Mouse (Mus musculus) cerebellum, postnatal 14 days (tissue): ENCODE results near the gene Cwc27.

Source experiments
- DNase-seq, 2 experiments: peaks; one replicate each; pipeline ENCODE4 v3.0.0; 2021; ENCODE audit warnings: mixed read lengths in 2 of 2

The Cwc27 gene

DNA sequence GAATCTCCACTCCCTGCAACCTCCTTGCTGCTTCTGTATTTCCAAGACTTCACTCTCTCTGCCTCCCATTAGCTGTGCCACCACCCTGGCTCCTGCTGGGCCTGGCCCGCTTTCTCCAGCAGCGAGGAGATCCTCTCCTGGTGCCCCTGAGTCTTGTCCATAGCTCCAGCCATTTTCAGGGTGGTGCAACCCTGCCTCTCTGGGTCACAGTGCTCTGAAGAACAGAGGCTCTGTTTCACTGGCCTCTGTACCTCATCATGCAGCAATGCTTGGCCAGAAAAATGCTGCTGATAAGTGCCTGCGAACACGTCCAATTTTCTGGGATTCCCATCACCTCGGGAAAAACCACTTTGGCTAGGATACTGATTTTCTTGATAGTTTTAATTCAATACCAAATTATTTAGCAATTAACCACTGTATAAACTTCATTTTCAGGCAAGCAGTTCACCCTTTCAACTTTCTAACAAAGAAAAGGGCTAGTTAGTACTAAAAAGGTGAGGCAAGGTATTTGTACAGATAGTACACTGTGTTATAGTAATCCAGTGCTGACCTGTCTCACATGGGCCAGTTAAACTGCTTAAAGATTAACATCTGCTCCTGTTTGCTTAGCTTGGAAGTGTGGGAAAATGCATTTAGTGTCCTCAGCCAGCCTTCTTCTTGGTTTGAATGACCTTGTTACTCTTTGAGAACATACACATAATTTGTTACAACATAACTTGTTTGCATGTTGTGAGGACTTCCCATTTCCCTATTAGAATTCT lies 176.1 kb downstream of the Cwc27 start:
- no peak for DNase-seq

- DNase-seq: no peak
These were observed 178.0 kb downstream of the Cwc27 start for GRCm38 (mm10) chr13:104638988-104639387.

DNA sequence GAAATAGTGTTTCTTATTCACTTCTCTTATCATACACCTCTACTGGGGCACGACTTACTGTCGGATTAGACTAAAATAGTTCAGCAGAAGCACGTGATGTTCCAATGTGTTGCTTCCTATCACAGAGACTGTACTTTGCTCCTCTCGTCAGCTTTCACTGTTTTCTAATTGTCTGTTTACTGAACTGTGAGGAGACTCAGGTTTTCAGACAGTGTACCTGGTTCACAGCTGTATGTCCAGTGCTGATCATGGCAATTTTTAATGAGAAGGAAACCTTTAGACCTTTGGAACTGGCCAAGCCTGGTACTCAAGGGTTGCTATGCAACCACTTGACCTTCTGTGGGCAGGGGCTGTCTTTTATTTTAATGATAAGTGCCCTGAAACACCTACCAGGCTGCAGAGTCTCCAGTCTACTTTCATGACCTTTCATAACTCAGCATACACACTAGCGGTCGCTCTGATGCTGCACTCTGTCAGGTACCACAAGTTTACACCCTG lies 180.9 kb downstream of the Cwc27 start:
- DNase-seq: no peak

DNA sequence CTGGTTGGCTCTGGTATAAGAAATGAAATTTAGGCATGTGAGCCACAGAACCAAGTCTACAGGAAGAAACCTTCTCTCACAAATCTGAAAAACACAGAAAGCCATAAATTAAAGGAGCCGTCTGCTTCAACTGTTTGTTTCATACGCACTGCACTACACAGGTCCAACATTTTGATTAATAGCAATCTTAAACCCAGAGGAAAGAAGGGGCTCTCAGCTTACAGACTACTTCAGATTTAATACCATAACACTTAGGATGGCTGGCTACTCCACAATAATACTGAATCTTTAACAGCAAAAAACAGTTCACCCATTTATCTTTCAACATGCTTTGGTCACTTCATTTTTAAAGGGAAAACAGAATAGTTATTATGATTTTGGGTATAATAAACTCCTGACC lies 182.2 kb downstream of the Cwc27 start:
- no peak for DNase-seq

- peak in 1 of 2 experiments; percentile 24 for DNase-seq
These were observed 184.3 kb downstream of the Cwc27 start for GRCm38 (mm10) chr13:104632427-104633167.

- DNase-seq: no peak
These were observed 185.2 kb downstream of the Cwc27 start for GRCm38 (mm10) chr13:104631621-104632205.

GRCm38 (mm10) chr13:104630808-104631207 lies 186.1 kb downstream of the Cwc27 start:
- peak; percentile 26 to 31 for DNase-seq

- no peak for DNase-seq
These were observed 187.3 kb downstream of the Cwc27 start for GRCm38 (mm10) chr13:104629621-104630020.

- DNase-seq: no peak
These were observed 188.9 kb downstream of the Cwc27 start for GRCm38 (mm10) chr13:104628019-104628418.

DNA sequence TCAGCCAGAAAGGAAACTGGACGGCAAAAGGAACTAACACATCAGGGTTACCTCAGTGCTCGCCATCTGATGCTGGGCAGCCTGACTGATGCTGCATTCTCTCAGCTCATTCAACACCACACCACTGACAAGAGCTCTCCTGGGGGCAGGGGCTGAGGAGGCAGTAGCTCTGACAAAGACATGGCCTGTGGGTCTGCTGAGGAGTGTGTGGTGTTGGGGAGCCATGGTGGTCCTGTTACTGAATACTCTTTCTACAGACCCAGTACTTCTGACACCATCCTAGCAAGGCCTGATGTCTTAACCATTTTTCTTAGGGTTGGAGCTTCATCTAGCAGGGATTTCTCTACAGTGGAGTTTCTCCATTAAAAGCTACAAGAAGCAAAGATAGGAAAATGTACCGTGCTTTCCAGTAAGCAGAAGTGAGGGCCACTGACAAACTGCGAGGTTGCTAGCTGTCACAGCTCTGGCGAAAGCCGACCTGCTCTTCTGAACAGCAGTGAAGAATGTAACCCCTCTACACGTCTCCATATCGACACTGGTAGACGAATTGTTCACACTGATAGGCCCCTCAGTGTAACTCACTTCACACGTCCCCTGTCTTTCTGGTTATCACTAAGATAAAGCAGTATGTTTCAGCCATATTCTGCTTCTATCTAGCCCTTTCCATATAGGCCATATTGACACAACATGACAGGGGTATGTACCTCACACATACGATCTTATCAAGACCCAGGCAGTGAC lies 189.6 kb downstream of the Cwc27 start:
- no peak for DNase-seq

DNA sequence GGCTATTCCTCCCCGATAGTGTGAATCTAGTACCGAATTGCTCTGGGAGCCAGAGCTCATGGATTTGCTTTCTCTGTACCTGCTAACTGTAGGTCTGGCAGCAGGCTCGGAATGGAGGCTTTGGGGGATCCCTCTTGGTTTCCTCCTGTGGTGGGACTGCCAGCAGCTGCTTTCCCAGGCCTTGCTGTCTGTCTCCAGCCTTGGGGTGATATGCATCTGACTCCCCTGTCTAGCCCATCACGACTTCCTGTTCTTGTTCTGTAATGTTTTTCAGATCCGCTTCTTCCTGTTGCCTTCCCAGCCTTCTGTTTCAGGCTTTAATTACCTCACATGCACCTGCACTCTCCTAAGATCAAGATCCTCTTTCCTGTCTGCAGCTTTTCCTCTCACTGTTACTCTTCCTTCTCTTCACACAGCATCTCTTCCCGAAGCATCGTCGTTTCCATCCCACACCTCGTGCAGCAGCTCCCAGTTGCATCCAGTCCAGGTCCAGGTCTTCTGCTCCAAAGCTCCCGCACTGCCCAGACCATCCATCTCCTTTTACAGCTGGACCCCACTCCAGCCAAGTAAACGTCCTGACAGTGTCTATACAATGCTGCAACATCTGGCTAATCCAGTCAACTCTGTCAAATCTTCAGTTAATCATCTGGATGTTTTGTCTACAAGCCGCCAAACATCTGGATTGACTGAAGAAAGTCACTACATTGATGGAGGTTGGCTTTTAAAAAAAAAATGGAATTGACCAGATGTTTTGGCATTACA lies 193.6 kb downstream of the Cwc27 start:
- no peak for DNase-seq

GRCm38 (mm10) chr13:104622102-104622743 lies 194.7 kb downstream of the Cwc27 start:
- DNase-seq: no peak

GRCm38 (mm10) chr13:104620423-104620822 lies 196.5 kb downstream of the Cwc27 start:
- no peak for DNase-seq

GRCm38 (mm10) chr13:104619503-104620288 lies 197.2 kb downstream of the Cwc27 start:
- no peak for DNase-seq

GRCm38 (mm10) chr13:104617201-104617600 lies 199.7 kb downstream of the Cwc27 start:
- DNase-seq: no peak

- DNase-seq: peak; percentile 21 to 31
These were observed 200.7 kb downstream of the Cwc27 start for GRCm38 (mm10) chr13:104615999-104616810.

DNA sequence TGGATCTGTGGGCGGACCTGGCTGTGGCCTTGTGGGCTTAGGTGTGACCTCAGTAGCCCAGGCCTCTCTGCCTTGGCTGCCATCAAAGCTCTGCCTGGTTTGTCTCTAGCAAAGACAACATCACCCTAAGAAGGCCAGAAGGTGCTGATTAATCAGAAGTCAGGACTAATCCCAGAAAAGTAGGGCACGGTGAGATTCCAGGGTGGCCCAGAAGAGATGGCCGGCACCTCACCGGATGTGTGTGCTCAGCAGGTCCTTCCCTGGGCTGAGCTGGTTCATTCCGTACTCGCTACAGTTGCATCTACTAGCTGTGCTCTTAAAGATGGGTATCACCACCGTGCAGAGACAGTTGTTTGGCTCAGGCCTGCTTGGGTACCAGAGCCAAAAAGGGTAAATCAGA lies 201.8 kb downstream of the Cwc27 start:
- DNase-seq: no peak

GRCm38 (mm10) chr13:104611296-104611695 lies 205.6 kb downstream of the Cwc27 start:
- DNase-seq: no peak

DNA sequence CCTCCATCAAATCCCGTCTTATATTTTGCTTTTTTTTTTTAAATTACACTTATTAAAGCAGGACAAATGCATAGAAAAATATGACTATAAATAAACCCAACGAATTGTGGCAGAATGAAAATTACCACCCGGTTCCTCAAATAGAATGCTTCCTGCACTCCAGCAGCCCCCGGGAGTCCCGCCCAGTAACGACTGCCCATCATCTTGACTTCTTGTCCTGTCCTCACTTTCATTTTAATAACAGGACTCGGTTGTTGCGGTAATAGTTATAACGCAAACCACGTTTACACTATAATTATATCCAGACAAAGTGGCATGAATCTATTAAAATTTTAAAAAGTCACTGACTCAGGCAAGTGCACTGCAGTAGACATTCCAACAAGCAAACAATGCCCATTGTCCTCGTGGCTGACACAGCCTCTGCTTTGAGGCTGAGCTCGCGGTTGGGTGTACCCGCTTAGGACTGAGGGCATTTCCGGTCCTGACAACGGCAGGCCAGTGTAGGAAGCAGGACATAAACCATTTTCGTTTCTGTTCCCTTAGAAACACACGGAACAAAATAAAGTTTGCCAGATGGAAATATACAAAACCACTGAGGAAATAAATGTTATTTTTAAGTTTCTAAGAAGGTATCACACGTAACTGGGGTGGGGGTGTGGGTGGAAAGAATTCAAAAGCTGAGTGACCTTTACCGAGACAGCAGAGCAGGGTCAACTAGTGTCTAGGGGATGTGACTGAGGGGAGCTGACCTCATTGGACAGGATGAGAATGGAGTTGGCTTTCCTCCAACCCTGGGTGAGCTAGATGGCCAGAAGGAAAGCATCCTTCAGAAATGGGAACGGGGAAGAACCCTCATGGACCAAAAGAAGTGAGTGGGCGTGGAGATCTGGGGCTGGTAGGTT lies 206.5 kb downstream of the Cwc27 start:
- DNase-seq: no peak
